Mouse (Mus musculus) lung, embryonic 14.5 days (tissue): ENCODE data around the gene Mpzl3. TPM values are rescaled to one million over a fixed set of nuclear protein-coding genes. Genes with fewer than 3 reads are reported as not detected.

Experiments
- ATAC-seq: fragments of 200-750 bp; cut with Nextera tagmentation; 2 replicates; pipeline ENCODE4 v1.8.0; 2017; ENCODE audit warnings: mild to moderate bottlenecking, moderate TSS enrichment, moderate library complexity; ENCODE audit not compliant: insufficient read depth
- DNase-seq: peaks from one replicate; pipeline ENCODE4 v3.0.0-alpha.2; 2015
- H3K27ac ChIP-seq: fragments of 300-500 bp; sonication (generic); 2 replicates; pipeline ENCODE4 v1.5.1; 2014; ENCODE audit warnings: low read depth, mild to moderate bottlenecking, moderate library complexity
- H3K27me3 ChIP-seq: fragments of 300-500 bp; sonication (generic); 2 replicates; pipeline ENCODE4 v1.6.1; 2014; ENCODE audit warnings: low read length, control low read depth; ENCODE audit not compliant: insufficient read depth
- H3K36me3 ChIP-seq: fragments of 300-500 bp; sonication (generic); 2 replicates; pipeline ENCODE4 v1.6.1; 2014; ENCODE audit warnings: control low read depth; ENCODE audit not compliant: insufficient read depth
- H3K4me1 ChIP-seq: fragments of 300-500 bp; sonication (generic); 2 replicates; pipeline ENCODE4 v1.6.1; 2014; ENCODE audit warnings: antibody characterized with exemption, control low read depth; ENCODE audit not compliant: insufficient read depth
- H3K4me2 ChIP-seq: fragments of 300-500 bp; sonication (generic); 2 replicates; pipeline ENCODE4 v1.6.1; 2014; ENCODE audit warnings: mild to moderate bottlenecking
- H3K4me3 ChIP-seq: fragments of 300-500 bp; sonication (generic); 2 replicates; pipeline ENCODE4 v1.5.1; 2014; ENCODE audit warnings: low read depth, low read length
- H3K9ac ChIP-seq: fragments of 300-500 bp; sonication (generic); 2 replicates; pipeline ENCODE4 v1.6.1; 2014
- H3K9me3 ChIP-seq: fragments of 300-500 bp; sonication (generic); 2 replicates; pipeline ENCODE4 v1.6.1; 2016; ENCODE audit warnings: low read depth, low read length, control low read depth
- CTCF ChIP-seq: IDR thresholded peaks from 2 replicates; pipeline ENCODE4 v1.5.1; 2016; ENCODE audit warnings: antibody characterized with exemption, low read depth
- WGBS: fragments of 180-500 bp; shearing (Covaris S2); extraction: QIAGEN DNeasy Blood & Tissue Kit; methylation state at CpG from one replicate; pipeline ENCODE4 v1.1.7; 2014; 5-methylcytosine and 5-hydroxymethylcytosine counted together
- polyA plus RNA-seq: library from polyadenylated mRNA; unstranded; fragments of >200 nt; fragmentation: Nextera tagmentation; extraction: Ambion mirVana; gene quantifications from 2 replicates; pipeline ENCODE4 v1.2.1, GENCODE M21; 2014

Gene Mpzl3
- polyA plus RNA-seq, 1 experiment from 2014 or later: 2.1 TPM

DNA sequence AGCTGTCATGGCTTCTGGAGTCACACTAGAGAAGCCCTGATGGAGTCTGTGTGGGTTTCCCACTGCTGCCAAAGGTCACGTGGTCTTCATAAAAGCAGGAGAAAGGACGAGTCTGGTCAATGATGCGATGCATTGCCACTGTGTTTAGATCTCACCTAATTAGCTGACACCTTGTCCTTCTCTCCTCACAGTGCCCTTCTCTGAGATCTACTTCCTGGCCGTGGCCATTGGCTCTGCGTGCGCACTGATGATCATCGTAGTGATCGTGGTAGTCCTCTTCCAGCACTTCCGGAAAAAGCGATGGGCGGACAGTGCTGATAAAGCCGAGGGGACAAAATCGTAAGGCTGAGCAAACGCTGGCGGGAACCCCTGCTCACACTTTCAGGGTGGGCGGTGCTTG lies 8.0 kb upstream of the Mpzl3 start:
- Histone ChIP-seq H3K36me3 (no peaks in the 10 kb centered on the region; the same call in 1 of the 2 replicates), H3K4me3 (no peak overlapping the region), H3K27ac (no peak overlapping the region), H3K27me3 (peaks cover 22% of the 10 kb centered on the region), H3K9ac (no peak overlapping the region), H3K4me2 (no peak overlapping the region), H3K9me3 (no peaks in the 10 kb centered on the region), H3K4me1 (no peaks in the 10 kb centered on the region)
- 75% methylated on average over 16 of the region's 16 CpGs for WGBS
- ATAC-seq: no peak
- DNase-seq: no peak
- TF ChIP-seq CTCF: no peak

DNA sequence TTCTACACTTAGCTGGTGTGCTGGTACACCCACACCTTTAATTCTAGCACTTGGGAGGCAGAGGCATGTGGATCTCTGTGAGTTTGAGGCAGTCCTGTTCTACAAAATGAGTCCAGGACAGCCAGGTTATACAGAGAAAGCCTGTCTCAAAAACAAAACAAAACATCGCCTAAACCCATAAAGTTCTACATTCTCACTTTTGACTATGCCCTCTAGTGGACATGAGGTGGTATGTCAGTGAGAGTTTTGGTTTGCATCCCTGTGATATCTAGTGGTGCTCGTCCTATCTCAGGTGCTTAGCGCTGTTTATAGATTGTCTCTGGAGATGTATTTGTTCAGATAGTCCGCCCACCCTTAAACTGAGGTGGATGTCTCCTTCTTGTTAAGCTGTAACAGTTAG lies 6.5 kb upstream of the Mpzl3 start:
- H3K9me3 ChIP-seq: no peaks in the 10 kb centered on the region
- DNase-seq (peak; percentile 65), ATAC-seq (no peak)
- no peak overlapping the region for H3K4me2 ChIP-seq
- H3K27me3 ChIP-seq: peaks cover 7% of the 10 kb centered on the region
- TF ChIP-seq CTCF: peak; percentile 78
- H3K36me3 ChIP-seq: no peaks in the 10 kb centered on the region; the same call in 1 of the 2 replicates
- H3K9ac ChIP-seq: no peak overlapping the region
- no peak overlapping the region for H3K27ac ChIP-seq
- H3K4me3 ChIP-seq: no peak overlapping the region
- 23% methylated on average over 4 of the region's 4 CpGs for WGBS
- H3K4me1 ChIP-seq: no peaks in the 10 kb centered on the region

DNA sequence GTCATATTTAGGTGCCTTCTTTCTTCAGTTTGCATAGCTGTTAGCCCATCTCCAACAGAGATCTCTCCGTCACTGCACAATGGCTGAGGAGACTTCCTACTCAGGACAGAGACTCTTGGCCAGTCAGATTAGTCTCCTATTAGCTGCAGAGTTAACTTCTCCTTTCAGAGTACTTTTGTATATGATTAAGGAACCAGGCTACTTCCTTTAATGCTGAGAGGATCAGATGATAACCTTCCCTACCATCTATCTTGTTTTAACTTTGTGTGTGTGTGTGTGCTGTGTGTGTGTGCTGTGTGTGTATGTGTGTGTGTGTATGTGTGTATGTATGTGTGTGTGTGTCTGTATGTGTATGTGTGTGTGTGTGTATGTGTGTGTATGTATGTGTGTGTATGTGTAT lies 5.3 kb upstream of the Mpzl3 start:
- 82% methylated on average over 1 of the region's 1 CpGs for WGBS
- DNase-seq (no peak), ATAC-seq (no peak)
- H3K4me1 ChIP-seq: no peaks in the 10 kb centered on the region
- H3K9me3 ChIP-seq: no peaks in the 10 kb centered on the region
- no peak overlapping the region for H3K4me3 ChIP-seq
- no peak for TF ChIP-seq CTCF
- H3K27ac ChIP-seq: no peak overlapping the region
- no peak overlapping the region for H3K4me2 ChIP-seq
- H3K27me3 ChIP-seq: no peaks in the 10 kb centered on the region
- no peaks in the 10 kb centered on the region; the same call in 1 of the 2 replicates for H3K36me3 ChIP-seq
- H3K9ac ChIP-seq: no peak overlapping the region

DNA sequence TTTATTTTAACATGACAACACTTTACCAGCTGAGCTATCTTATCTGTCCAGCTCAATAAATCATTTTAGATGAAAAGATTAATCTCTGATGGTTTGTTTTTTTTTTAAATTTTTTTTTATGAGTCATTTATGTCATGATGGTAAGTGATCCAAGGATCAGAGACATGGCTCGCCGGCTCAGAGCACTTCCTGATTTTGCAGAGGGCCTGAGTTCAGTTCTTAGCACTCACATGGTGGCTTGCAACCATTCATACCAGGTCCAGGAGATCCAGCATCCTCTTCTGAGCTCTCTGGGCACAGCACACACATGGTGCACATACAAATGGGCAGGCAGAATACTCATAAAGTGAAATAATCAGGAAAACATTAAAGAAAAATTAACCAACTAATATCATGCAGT lies 4.7 kb upstream of the Mpzl3 start:
- WGBS: 82% methylated on average over 2 of the region's 2 CpGs
- H3K4me2 ChIP-seq: no peak overlapping the region
- H3K4me3 ChIP-seq: no peak overlapping the region
- no peak for TF ChIP-seq CTCF
- H3K27me3 ChIP-seq: no peaks in the 10 kb centered on the region
- H3K9me3 ChIP-seq: no peaks in the 10 kb centered on the region
- ATAC-seq (no peak), DNase-seq (no peak)
- H3K9ac ChIP-seq: no peak overlapping the region
- H3K4me1 ChIP-seq: no peaks in the 10 kb centered on the region
- no peaks in the 10 kb centered on the region; the same call in 1 of the 2 replicates for H3K36me3 ChIP-seq
- no peak overlapping the region for H3K27ac ChIP-seq

DNA sequence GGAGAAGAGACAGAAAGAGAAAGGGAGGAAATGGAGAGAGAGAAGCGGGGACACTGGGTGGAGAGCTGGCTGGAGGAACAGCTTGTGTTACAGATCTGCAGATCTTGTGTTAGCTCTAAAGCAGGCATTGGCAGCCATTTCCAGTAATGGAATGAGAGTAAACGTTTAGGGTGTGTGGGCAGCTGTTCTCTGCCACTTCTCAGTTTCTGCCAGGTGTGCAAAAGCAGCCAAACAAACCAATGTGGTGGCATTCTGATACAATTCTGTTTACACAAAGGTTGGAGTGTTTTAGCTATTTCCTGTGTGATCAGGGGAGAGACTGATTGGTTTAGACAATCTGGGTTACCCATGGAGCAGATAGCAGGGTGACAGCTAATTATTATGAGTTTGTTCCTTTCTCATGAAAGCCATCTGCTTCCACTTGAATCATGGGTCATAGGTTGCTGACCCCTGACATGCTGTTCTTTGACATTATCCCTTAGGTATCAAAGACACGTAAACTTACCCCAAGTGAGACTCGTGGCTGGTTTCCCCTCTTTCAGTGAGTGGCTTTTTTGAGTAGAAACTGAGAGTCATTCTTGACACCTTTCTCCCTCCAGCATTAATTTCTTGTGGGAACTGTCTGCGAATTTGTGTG lies 3.4 kb downstream of the Mpzl3 start:
- H3K27me3 ChIP-seq: no peaks in the 10 kb centered on the region
- 29% methylated on average over 5 of the region's 5 CpGs for WGBS
- no peak for DNase-seq

DNA sequence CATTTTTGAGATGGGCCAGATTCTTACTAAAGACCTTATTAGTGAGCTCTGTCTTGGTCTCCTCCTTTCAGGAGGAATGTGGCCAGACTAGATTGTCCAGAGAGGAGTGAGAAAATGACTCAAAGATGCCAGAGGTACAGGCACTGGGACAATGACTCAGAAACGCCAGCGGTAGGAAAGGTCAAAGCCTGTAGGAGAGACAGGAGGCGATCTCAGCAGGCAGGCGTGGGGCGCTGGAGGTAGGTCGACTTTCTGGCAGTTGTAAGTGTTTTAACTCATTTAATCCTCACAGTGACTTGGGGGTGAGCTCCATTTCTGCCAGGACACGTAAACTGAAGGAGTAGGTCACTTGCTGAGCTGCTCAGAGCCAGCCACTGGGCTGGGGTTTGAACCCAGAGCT lies 5.2 kb downstream of the Mpzl3 start:
- ATAC-seq (no peak), DNase-seq (no peak)
- H3K9me3 ChIP-seq: no peaks in the 10 kb centered on the region
- H3K9ac ChIP-seq: no peak overlapping the region
- no peaks in the 10 kb centered on the region for H3K27me3 ChIP-seq
- WGBS: 26% methylated on average over 7 of the region's 7 CpGs
- no peaks in the 10 kb centered on the region for H3K36me3 ChIP-seq
- H3K4me3 ChIP-seq: no peak overlapping the region
- no peaks in the 10 kb centered on the region for H3K4me1 ChIP-seq
- H3K4me2 ChIP-seq: no peak overlapping the region
- H3K27ac ChIP-seq: no peak overlapping the region
- TF ChIP-seq CTCF: no peak

More for the DNA sequence above, 3.4 kb downstream of the Mpzl3 start:
- Histone ChIP-seq H3K36me3 (no peaks in the 10 kb centered on the region), H3K9me3 (no peaks in the 10 kb centered on the region), H3K9ac (no peak overlapping the region), H3K4me1 (no peaks in the 10 kb centered on the region), H3K27ac (no peak overlapping the region), H3K4me3 (no peak overlapping the region), H3K4me2 (no peak overlapping the region)
- TF ChIP-seq CTCF: no peak
- no peak for ATAC-seq

DNA sequence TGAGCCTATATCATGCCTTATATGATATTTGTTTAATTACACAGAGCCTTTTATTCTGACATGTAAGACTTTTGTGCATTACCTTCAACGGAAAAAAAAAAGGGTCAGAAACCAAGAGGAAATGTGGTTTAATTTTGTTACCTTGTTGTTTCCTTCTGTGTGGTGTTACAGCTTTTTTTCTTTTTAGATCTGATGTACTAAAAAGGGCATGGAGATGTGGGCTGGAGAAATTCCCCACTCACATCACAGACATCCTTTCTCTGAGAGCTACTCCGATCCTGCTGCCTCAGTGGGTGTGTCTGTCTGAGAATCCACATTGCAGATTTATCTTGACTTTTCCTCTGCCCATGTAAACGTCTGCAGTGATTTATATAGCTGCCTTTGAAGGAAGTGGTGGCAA lies 7.7 kb downstream of the Mpzl3 start:
- no peaks in the 10 kb centered on the region for H3K9me3 ChIP-seq
- ATAC-seq: no peak
- no peak overlapping the region for H3K4me3 ChIP-seq
- H3K4me2 ChIP-seq: no peak overlapping the region
- H3K4me1 ChIP-seq: no peaks in the 10 kb centered on the region
- H3K27ac ChIP-seq: no peak overlapping the region
- 50% methylated on average over 3 of the region's 3 CpGs for WGBS
- no peak for DNase-seq
- TF ChIP-seq CTCF: no peak
- H3K27me3 ChIP-seq: no peaks in the 10 kb centered on the region
- H3K9ac ChIP-seq: no peak overlapping the region
- H3K36me3 ChIP-seq: no peaks in the 10 kb centered on the region
